Mouse (Mus musculus) v-Abl transformed pro-B cells (cell line): ENCODE data around the gene Aldh3b1.

ENCODE experiments used
- in situ Hi-C, 2 experiments: fragments of 400-800 bp; cut with MboI; formaldehyde crosslinking; loops; one replicate each; pipeline ENCODE4 v1.15.1; 2025; ENCODE audit not compliant: unreplicated experiment in 2 of 2

Gene Aldh3b1

GRCm38 (mm10) chr19:3914535-3914934, 15.1 kb downstream of the Aldh3b1 start:
- in situ Hi-C loops: no loop called here

GRCm38 (mm10) chr19:3913692-3914091, 15.9 kb downstream of the Aldh3b1 start:
- in situ Hi-C loops: no loop called here

- in situ Hi-C loops: no loop called here
Measured at GRCm38 (mm10) chr19:3912337-3913204, 17.0 kb downstream of the Aldh3b1 start, which contains the start of gene Ndufs8. TSS of gene Ndufs8 (minus strand) at chr19:3912774.

GRCm38 (mm10) chr19:3910206-3910605, 19.4 kb downstream of the Aldh3b1 start:
- in situ Hi-C loops: no loop called here

- in situ Hi-C loops: loop anchor here in 1 of 2 experiments (5.0 kb wide), 1 partner anchor 39 kb away; no protein-coding TSS in a partner anchor
Measured at GRCm38 (mm10) chr19:3907876-3908660, 21.5 kb downstream of the Aldh3b1 start.

- in situ Hi-C loops: loop anchor here in 1 of 2 experiments (5.0 kb wide), 1 partner anchor 40 kb away; no protein-coding TSS in a partner anchor
Measured at GRCm38 (mm10) chr19:3906795-3907786, 22.5 kb downstream of the Aldh3b1 start, which contains the start of gene Tcirg1. TSS of gene Tcirg1 (minus strand) at chr19:3907133.

GRCm38 (mm10) chr19:3906326-3906725, 23.3 kb downstream of the Aldh3b1 start:
- in situ Hi-C loops: loop anchor here in 1 of 2 experiments (5.0 kb wide), 1 partner anchor 41 kb away; no protein-coding TSS in a partner anchor

- in situ Hi-C loops: loop anchor here in 1 of 2 experiments (5.0 kb wide), 1 partner anchor 42 kb away; no protein-coding TSS in a partner anchor
Measured at GRCm38 (mm10) chr19:3905261-3905969, 24.2 kb downstream of the Aldh3b1 start.

GRCm38 (mm10) chr19:3904363-3904675, 25.3 kb downstream of the Aldh3b1 start:
- in situ Hi-C loops: loop anchor here in 1 of 2 experiments (5.0 kb wide), 1 partner anchor 38 kb away; no protein-coding TSS in a partner anchor

GRCm38 (mm10) chr19:3903648-3904362, 25.8 kb downstream of the Aldh3b1 start:
- in situ Hi-C loops: loop anchor here in 1 of 2 experiments (5.0 kb wide), 1 partner anchor 38 kb away; no protein-coding TSS in a partner anchor

- in situ Hi-C loops: loop anchor here in 1 of 2 experiments (5.0 kb wide), 1 partner anchor 39 kb away; no protein-coding TSS in a partner anchor
Measured at GRCm38 (mm10) chr19:3902966-3903365, 26.6 kb downstream of the Aldh3b1 start.

- in situ Hi-C loops: loop anchor here in 1 of 2 experiments (5.0 kb wide), 1 partner anchor 43 kb away; no protein-coding TSS in a partner anchor
Measured at GRCm38 (mm10) chr19:3899618-3900017, 30.0 kb downstream of the Aldh3b1 start.

GRCm38 (mm10) chr19:3898952-3899351, 30.7 kb downstream of the Aldh3b1 start:
- in situ Hi-C loops: no loop called here

GRCm38 (mm10) chr19:3897557-3897956, 32.1 kb downstream of the Aldh3b1 start:
- in situ Hi-C loops: no loop called here

- in situ Hi-C loops: no loop called here
Measured at GRCm38 (mm10) chr19:3896208-3896607, 33.4 kb downstream of the Aldh3b1 start.

- in situ Hi-C loops: no loop called here
Measured at GRCm38 (mm10) chr19:3895171-3895631, 34.4 kb downstream of the Aldh3b1 start.

- in situ Hi-C loops: no loop called here
Measured at GRCm38 (mm10) chr19:3894294-3894693, 35.3 kb downstream of the Aldh3b1 start.

GRCm38 (mm10) chr19:3893545-3894116, 36.0 kb downstream of the Aldh3b1 start:
- in situ Hi-C loops: no loop called here
